In genomic region chr19:55668896-55669295, GRCm38 (mm10) we compare ENCODE assay signal across 20 mouse cellular contexts.
DNase-seq lines count a peak whose midpoint lies in the region; ATAC-seq and TF ChIP-seq lines count a peak whose summit lies in the region.
"Had no signal": no experiment of that assay in that cellular context is flagged by ENCODE, and none has a peak within 500 bp of the region (broad histone marks: within the 10 kb centered on the region; RNA-seq: fewer than 3 reads in every experiment).

No protein-coding gene starts in this region.

- no peak for TF ChIP-seq CTCF in kidney, adult 2 months (conservative IDR thresholded peaks at IDR 0.05; ENCODE audit: insufficient read depth, insufficient read length, low read depth, low read length)

- no peak for TF ChIP-seq POLR2A in kidney, adult 2 months (IDR thresholded peaks at IDR 0.05; ENCODE audit: low read depth, low read length)
- TF ChIP-seq POLR2A in limb, embryonic 14.5 days (IDR thresholded peaks at IDR 0.05; ENCODE audit: borderline replicate concordance, extremely low read depth, insufficient read depth, insufficient read length) = no peak

- 54% methylated on average over 9 of the region's 9 CpGs for WGBS in kidney, adult 2 months
- WGBS in limb, embryonic 14.5 days = 27% methylated on average over 9 of the region's 9 CpGs

- no peak for ATAC-seq in limb, embryonic 14.5 days (ENCODE audit: low FRiP score, low read depth)
- ATAC-seq: forebrain, postnatal 0 days; intestine, embryonic 15.5 days; lung, postnatal 0 days; midbrain, embryonic 15.5 days had no signal

- no peak overlapping the region for H3K27ac ChIP-seq in kidney, adult 2 months (ENCODE audit: insufficient read depth, low read depth, low read length)
- no peak overlapping the region for H3K27ac ChIP-seq in limb, embryonic 14.5 days (replicated peaks; ENCODE audit: low read depth, low read length)
- H3K27ac ChIP-seq: hindbrain, embryonic 13.5 days; intestine, embryonic 15.5 days; limb, embryonic 15.5 days; midbrain, embryonic 15.5 days; stomach, postnatal 0 days had no signal

- no peak overlapping the region for H3K4me2 ChIP-seq in limb, embryonic 14.5 days (replicated peaks; ENCODE audit: low read depth, low read length, severe bottlenecking)
- H3K4me2 ChIP-seq: heart, embryonic 11.5 days; hindbrain, embryonic 13.5 days; intestine, embryonic 15.5 days; limb, embryonic 15.5 days; midbrain, embryonic 15.5 days had no signal

- no peaks in the 10 kb centered on the region for H3K4me1 ChIP-seq in kidney, adult 2 months (ENCODE audit: control insufficient read depth, insufficient read depth, low read length)
- H3K4me1 ChIP-seq in limb, embryonic 14.5 days (ENCODE audit: control insufficient read depth, insufficient read depth, low read length) = peaks cover 13% of the 10 kb centered on the region
- H3K4me1 ChIP-seq: hindbrain, embryonic 13.5 days; intestine, embryonic 15.5 days; midbrain, embryonic 15.5 days had no signal

- H3K36me3 ChIP-seq in kidney, adult 2 months (ENCODE audit: control insufficient read depth, insufficient read depth, low read length) = no peaks in the 10 kb centered on the region
- no peaks in the 10 kb centered on the region for H3K36me3 ChIP-seq in limb, embryonic 14.5 days (ENCODE audit: control insufficient read depth, insufficient read depth, low read length)
- H3K36me3 ChIP-seq: hindbrain, embryonic 13.5 days; intestine, embryonic 15.5 days; limb, embryonic 15.5 days; midbrain, embryonic 15.5 days had no signal

- H3K27me3 ChIP-seq in kidney, adult 2 months (replicated peaks; ENCODE audit: control insufficient read depth, insufficient read depth, low read length) = no peaks in the 10 kb centered on the region
- no peaks in the 10 kb centered on the region for H3K27me3 ChIP-seq in limb, embryonic 14.5 days (ENCODE audit: control insufficient read depth, insufficient read depth, low read length)
- H3K27me3 ChIP-seq: intestine, embryonic 15.5 days; limb, embryonic 15.5 days; midbrain, embryonic 15.5 days had no signal

- no peaks in the 10 kb centered on the region for H3K9me3 ChIP-seq in limb, embryonic 14.5 days (ENCODE audit: control insufficient read depth, low read length)
- H3K9me3 ChIP-seq: hindbrain, embryonic 13.5 days; intestine, embryonic 15.5 days; limb, embryonic 15.5 days; midbrain, embryonic 15.5 days had no signal

- peak; percentile 8 for DNase-seq in kidney, adult 2 months
- DNase-seq in kidney, postnatal 25 days = no peak
- DNase-seq in Muller cell, postnatal 12 days (ENCODE audit: inconsistent ontology term) = peak; percentile 12
- DNase-seq in embryo, embryonic 11.5 days (ENCODE audit: low read depth, low spot score) = peak; percentile 39
- peak; percentile 29 for DNase-seq in limb, embryonic 14.5 days (ENCODE audit: low spot score)
- no peak for DNase-seq in adrenal gland, adult 18-20 months (ENCODE audit: low spot score in 2 of 2)
- no peak for DNase-seq in cerebellum, adult 11 months
- DNase-seq: adrenal gland, adult 2 months; cerebellum, postnatal 14 days; forebrain, postnatal 0 days; heart, postnatal 10 days; right cerebral cortex, postnatal 4 days had no signal

- no peak overlapping the region for H3K9ac ChIP-seq in limb, embryonic 14.5 days (ENCODE audit: low read depth, low read length, severe bottlenecking)
- H3K9ac ChIP-seq: forebrain, postnatal 0 days; hindbrain, embryonic 13.5 days; intestine, embryonic 15.5 days; limb, embryonic 15.5 days; midbrain, embryonic 15.5 days had no signal

- no peak overlapping the region for H3K4me3 ChIP-seq in kidney, adult 2 months (ENCODE audit: insufficient read depth, low read depth, low read length)
- no peak overlapping the region for H3K4me3 ChIP-seq in limb, embryonic 14.5 days (replicated peaks; ENCODE audit: low read length)
- H3K4me3 ChIP-seq: hindbrain, embryonic 13.5 days; intestine, embryonic 15.5 days; limb, embryonic 15.5 days; midbrain, embryonic 15.5 days; myocyte had no signal

Comparison
In these comparisons a context has a peak if more than half of its experiments do, and no peak if none do; other contexts are left out.
1. DNase-seq: peak in kidney, adult 2 months (single experiment), Muller cell, postnatal 12 days (single experiment), embryo, embryonic 11.5 days (single experiment) and limb, embryonic 14.5 days (single experiment); none in kidney, postnatal 25 days (0 of 2), adrenal gland, adult 18-20 months (0 of 2) and cerebellum, adult 11 months (single experiment).